Mouse (Mus musculus): ENCODE results near the gene Krtap4-8. TPM values are rescaled to one million over a fixed set of nuclear protein-coding genes. Genes with fewer than 3 reads are reported as not detected.

Gene Krtap4-8
- polyA plus RNA-seq, 1 experiment, result not detected

- Histone ChIP-seq H3K4me3 (no peak within 1 kb of the TSS), H3K79me2 (ENCODE audit: control insufficient read depth, insufficient read depth) (no peaks in the 10 kb centered on the region), H3ac (ENCODE audit: control insufficient read depth, insufficient read length) (no peak within 1 kb of the TSS), H3K4me2 (ENCODE audit: low read depth) (no peak within 1 kb of the TSS), H3K27me3 (ENCODE audit: control insufficient read depth, insufficient read depth, insufficient read length) (no peaks in the 10 kb centered on the region), H3K36me3 (ENCODE audit: control insufficient read depth, insufficient read depth) (no peaks in the 10 kb centered on the region)
- TF ChIP-seq MAX (IDR thresholded peaks at IDR 0.05; ENCODE audit: low read depth) (no peak), MYOG (IDR thresholded peaks at IDR 0.05; ENCODE audit: control insufficient read depth in 1 of 3, insufficient read depth in 1 of 3, insufficient read length in 2 of 3, low read depth in 2 of 3) (peak in 1 of 3 experiments; percentile 54), POLR2AphosphoS2 (IDR thresholded peaks at IDR 0.05; ENCODE audit: insufficient read length, low read depth) (no peak), USF1 (IDR thresholded peaks at IDR 0.05; ENCODE audit: low read depth) (no peak), TCF12 (IDR thresholded peaks at IDR 0.05; ENCODE audit: insufficient read depth, poor library complexity, severe bottlenecking) (no peak), SRF (IDR thresholded peaks at IDR 0.05; ENCODE audit: control insufficient read depth, insufficient read length, low read depth) (no peak), REST (IDR thresholded peaks at IDR 0.05; ENCODE audit: insufficient read depth, insufficient read length) (no peak)
Observed at GRCm38 (mm10) chr11:99734190-99734589, 46.3 kb downstream of the Krtap4-8 start, which contains the start of gene Gm14180. TSS of gene Gm14180 (minus strand) at chr11:99734290.

Other genes starting within 250 kb of the Krtap4-8 start
- not detected for gene Krt40, start 237.5 kb downstream of the Krtap4-8 start, polyA plus RNA-seq (2012; fragmentation: generic; extraction: Trizol)
- gene Krtap3-3, start 229.8 kb downstream of the Krtap4-8 start, polyA plus RNA-seq (2012; fragmentation: generic; extraction: Trizol), result not detected
- gene Krtap3-2, start 223.9 kb downstream of the Krtap4-8 start, polyA plus RNA-seq (2012; fragmentation: generic; extraction: Trizol), result not detected
- gene Gm11939, start 221.2 kb downstream of the Krtap4-8 start, polyA plus RNA-seq (2012; fragmentation: generic; extraction: Trizol), result not detected
- not detected for gene Krtap3-1, start 214.1 kb downstream of the Krtap4-8 start, polyA plus RNA-seq (2012; fragmentation: generic; extraction: Trizol)
- not detected for gene Krtap1-5, start 199.7 kb downstream of the Krtap4-8 start, polyA plus RNA-seq (2012; fragmentation: generic; extraction: Trizol)
- not detected for gene Krtap1-4, start 197.1 kb downstream of the Krtap4-8 start, polyA plus RNA-seq (2012; fragmentation: generic; extraction: Trizol)
- not detected for gene Krtap1-3, start 189.4 kb downstream of the Krtap4-8 start, polyA plus RNA-seq (2012; fragmentation: generic; extraction: Trizol)
- not detected for gene Krtap9-3, start 182.6 kb downstream of the Krtap4-8 start, polyA plus RNA-seq (2012; fragmentation: generic; extraction: Trizol)
- gene Gm11938, start 177.4 kb downstream of the Krtap4-8 start, polyA plus RNA-seq (2012; fragmentation: generic; extraction: Trizol), result not detected
- gene Gm11937, start 170.5 kb downstream of the Krtap4-8 start, polyA plus RNA-seq (2012; fragmentation: generic; extraction: Trizol), result not detected
- gene Krtap2-4, start 165.9 kb downstream of the Krtap4-8 start, polyA plus RNA-seq (2012; fragmentation: generic; extraction: Trizol), result not detected
- not detected for gene Gm11562, start 160.3 kb downstream of the Krtap4-8 start, polyA plus RNA-seq (2012; fragmentation: generic; extraction: Trizol)
- gene Krtap4-1, start 152.5 kb downstream of the Krtap4-8 start, polyA plus RNA-seq (2012; fragmentation: generic; extraction: Trizol), result not detected
- not detected for gene Krtap4-2, start 145.6 kb downstream of the Krtap4-8 start, polyA plus RNA-seq (2012; fragmentation: generic; extraction: Trizol)
- gene Krtap4-7, start 136.6 kb downstream of the Krtap4-8 start, polyA plus RNA-seq (2012; fragmentation: generic; extraction: Trizol), result not detected
- gene Gm11555, start 130.5 kb downstream of the Krtap4-8 start, polyA plus RNA-seq (2012; fragmentation: generic; extraction: Trizol), result not detected
- gene Gm11563, start 121.7 kb downstream of the Krtap4-8 start, polyA plus RNA-seq (2012; fragmentation: generic; extraction: Trizol), result not detected
- gene Krtap4-6, start 114.7 kb downstream of the Krtap4-8 start, polyA plus RNA-seq (2012; fragmentation: generic; extraction: Trizol), result not detected
- not detected for gene Gm14190, start 90.0 kb downstream of the Krtap4-8 start, polyA plus RNA-seq (2012; fragmentation: generic; extraction: Trizol)
- not detected for gene Gm14180, start 46.4 kb downstream of the Krtap4-8 start, polyA plus RNA-seq (2012; fragmentation: generic; extraction: Trizol)
- gene Gm11595, start 7.8 kb downstream of the Krtap4-8 start, polyA plus RNA-seq (2012; fragmentation: generic; extraction: Trizol), result not detected
- not detected for gene Krtap4-9, start 4.5 kb upstream of the Krtap4-8 start, polyA plus RNA-seq (2012; fragmentation: generic; extraction: Trizol)
- not detected for gene Gm11596, start 12.8 kb upstream of the Krtap4-8 start, polyA plus RNA-seq (2012; fragmentation: generic; extraction: Trizol)
- gene Gm11569, start 18.2 kb upstream of the Krtap4-8 start, polyA plus RNA-seq (2012; fragmentation: generic; extraction: Trizol), result not detected
- not detected for gene Gm11554, start 23.7 kb upstream of the Krtap4-8 start, polyA plus RNA-seq (2012; fragmentation: generic; extraction: Trizol)
- gene Krtap4-13, start 29.2 kb upstream of the Krtap4-8 start, polyA plus RNA-seq (2012; fragmentation: generic; extraction: Trizol), result not detected
- gene Gm11564, start 35.0 kb upstream of the Krtap4-8 start, polyA plus RNA-seq (2012; fragmentation: generic; extraction: Trizol), result not detected
- gene 2300003K06Rik, start 57.4 kb upstream of the Krtap4-8 start, polyA plus RNA-seq (2012; fragmentation: generic; extraction: Trizol), result not detected
- not detected for gene Krtap4-16, start 70.9 kb upstream of the Krtap4-8 start, polyA plus RNA-seq (2012; fragmentation: generic; extraction: Trizol)
- not detected for gene Gm11568, start 77.2 kb upstream of the Krtap4-8 start, polyA plus RNA-seq (2012; fragmentation: generic; extraction: Trizol)
- not detected for gene Gm11559, start 83.8 kb upstream of the Krtap4-8 start, polyA plus RNA-seq (2012; fragmentation: generic; extraction: Trizol)
- not detected for gene Krtap9-1, start 92.7 kb upstream of the Krtap4-8 start, polyA plus RNA-seq (2012; fragmentation: generic; extraction: Trizol)
- gene Gm11567, start 98.5 kb upstream of the Krtap4-8 start, polyA plus RNA-seq (2012; fragmentation: generic; extraction: Trizol), result not detected
- gene Krtap31-1, start 127.2 kb upstream of the Krtap4-8 start, polyA plus RNA-seq (2012; fragmentation: generic; extraction: Trizol), result not detected
- not detected for gene Gm11565, start 134.0 kb upstream of the Krtap4-8 start, polyA plus RNA-seq (2012; fragmentation: generic; extraction: Trizol)
- gene Krtap31-2, start 155.6 kb upstream of the Krtap4-8 start, polyA plus RNA-seq (2012; fragmentation: generic; extraction: Trizol), result not detected
- not detected for gene Krtap9-5, start 167.8 kb upstream of the Krtap4-8 start, polyA plus RNA-seq (2012; fragmentation: generic; extraction: Trizol)
- not detected for gene Krtap29-1, start 198.3 kb upstream of the Krtap4-8 start, polyA plus RNA-seq (2012; fragmentation: generic; extraction: Trizol)
- not detected for gene Krtap16-1, start 205.9 kb upstream of the Krtap4-8 start, polyA plus RNA-seq (2012; fragmentation: generic; extraction: Trizol)
- not detected for gene Krtap17-1, start 213.3 kb upstream of the Krtap4-8 start, polyA plus RNA-seq (2012; fragmentation: generic; extraction: Trizol)
- gene Krt33a, start 235.5 kb upstream of the Krtap4-8 start, polyA plus RNA-seq (2012; fragmentation: generic; extraction: Trizol), result not detected
- gene Krt33b, start 249.2 kb upstream of the Krtap4-8 start, polyA plus RNA-seq (2012; fragmentation: generic; extraction: Trizol), result 0.06 TPM